Mouse (Mus musculus) hindbrain, embryonic 13.5 days (tissue): ENCODE results near the gene Tlx3. TPM values are rescaled to one million over a fixed set of nuclear protein-coding genes. Genes with fewer than 3 reads are reported as not detected.

ENCODE experiments used
- ATAC-seq: fragments of 200-750 bp; cut with Nextera tagmentation; 2 replicates; pipeline ENCODE4 v1.8.0; 2017; ENCODE audit warnings: moderate TSS enrichment; ENCODE audit not compliant: low FRiP score
- H3K27ac ChIP-seq: fragments of 300-500 bp; sonication (generic); 2 replicates; pipeline ENCODE4 v1.5.1; 2015; ENCODE audit warnings: inconsistent platforms, mild to moderate bottlenecking, moderate library complexity
- H3K27me3 ChIP-seq: fragments of 300-500 bp; sonication (generic); 2 replicates; pipeline ENCODE4 v1.6.1; 2015; ENCODE audit warnings: mild to moderate bottlenecking, inconsistent platforms
- H3K36me3 ChIP-seq: fragments of 300-500 bp; sonication (generic); 2 replicates; pipeline ENCODE4 v1.6.1; 2015; ENCODE audit warnings: mild to moderate bottlenecking, inconsistent platforms
- H3K4me1 ChIP-seq: fragments of 300-500 bp; sonication (generic); replicated peaks from 2 replicates; pipeline ENCODE4 v1.6.1; 2015; ENCODE audit warnings: inconsistent platforms
- H3K4me2 ChIP-seq: fragments of 300-500 bp; sonication (generic); 2 replicates; pipeline ENCODE4 v1.6.1; 2015; ENCODE audit warnings: inconsistent platforms, mild to moderate bottlenecking, moderate library complexity
- H3K4me3 ChIP-seq: fragments of 300-500 bp; sonication (generic); 2 replicates; pipeline ENCODE4 v1.5.1; 2015; ENCODE audit warnings: mild to moderate bottlenecking, inconsistent platforms
- H3K9ac ChIP-seq: fragments of 300-500 bp; sonication (generic); 2 replicates; pipeline ENCODE4 v1.6.1; 2015; ENCODE audit warnings: mild to moderate bottlenecking, inconsistent platforms
- H3K9me3 ChIP-seq: fragments of 300-500 bp; sonication (generic); 2 replicates; pipeline ENCODE4 v1.6.1; 2016; ENCODE audit warnings: inconsistent platforms
- WGBS: fragments of 180-500 bp; shearing (Covaris S2); methylation state at CpG from one replicate; pipeline ENCODE4 v1.1.7; 2015; 5-methylcytosine and 5-hydroxymethylcytosine counted together
- polyA plus RNA-seq: library from polyadenylated mRNA; unstranded; fragments of >200 nt; fragmentation: Nextera tagmentation; extraction: Ambion mirVana; gene quantifications from 2 replicates; pipeline ENCODE4 v1.2.1, GENCODE M21; 2015

Gene Tlx3
- polyA plus RNA-seq, 1 experiment from 2014 or later: 29.0 TPM

- ATAC-seq: no peak
- 2% methylated on average over 18 of the region's 18 CpGs for WGBS
- H3K4me3 ChIP-seq: peak overlapping the region; percentile 47
- peaks cover 37% of the 10 kb centered on the region for H3K4me1 ChIP-seq
- peak overlapping the region; percentile 52 for H3K4me2 ChIP-seq
- H3K27ac ChIP-seq: peak overlapping the region; percentile 83
- H3K27me3 ChIP-seq: peaks cover 90% of the 10 kb centered on the region
- H3K36me3 ChIP-seq: no peaks in the 10 kb centered on the region
- peak overlapping the region; percentile 64 for H3K9ac ChIP-seq
- H3K9me3 ChIP-seq: no peaks in the 10 kb centered on the region
Measured at GRCm38 (mm10) chr11:33204329-33204705, 928 bp upstream of the Tlx3 start.

- 2% methylated on average over 43 of the region's 47 CpGs for WGBS
- Histone ChIP-seq H3K27me3 (peaks cover 93% of the 10 kb centered on the region), H3K9ac (peak overlapping the region; percentile 74)
Measured at GRCm38 (mm10) chr11:33202972-33203371, 417 bp downstream of the Tlx3 start.

GRCm38 (mm10) chr11:33202296-33202695, 1.1 kb downstream of the Tlx3 start:
- Histone ChIP-seq H3K9ac (peak overlapping the region; percentile 74), H3K4me2 (peak overlapping the region; percentile 52), H3K9me3 (no peaks in the 10 kb centered on the region; the same call in 1 of the 2 replicates), H3K4me1 (peaks cover 40% of the 10 kb centered on the region), H3K27me3 (peaks cover 93% of the 10 kb centered on the region), H3K36me3 (no peaks in the 10 kb centered on the region), H3K27ac (peak overlapping the region; percentile 90), H3K4me3 (peak overlapping the region; percentile 47)
- WGBS: under 1% methylated on average over 37 of the region's 37 CpGs
- ATAC-seq: no peak

More at GRCm38 (mm10) chr11:33202972-33203371, 417 bp downstream of the Tlx3 start:
- H3K36me3 ChIP-seq: no peaks in the 10 kb centered on the region
- no peaks in the 10 kb centered on the region; the same call in 1 of the 2 replicates for H3K9me3 ChIP-seq
- peak overlapping the region; percentile 90 for H3K27ac ChIP-seq
- H3K4me1 ChIP-seq: peaks cover 38% of the 10 kb centered on the region
- peak overlapping the region; percentile 47 for H3K4me3 ChIP-seq
- ATAC-seq: no peak; the same call in none of the 2 replicates
- peak overlapping the region; percentile 52 for H3K4me2 ChIP-seq

- H3K4me2 ChIP-seq: peak overlapping the region; percentile 52
Measured at GRCm38 (mm10) chr11:33201626-33202010, 1.8 kb downstream of the Tlx3 start.

GRCm38 (mm10) chr11:33200764-33201625, 2.4 kb downstream of the Tlx3 start:
- Histone ChIP-seq H3K9ac (peak overlapping the region; percentile 74), H3K4me2 (peak overlapping the region; percentile 52), H3K9me3 (no peaks in the 10 kb centered on the region; the same call in 1 of the 2 replicates), H3K36me3 (no peaks in the 10 kb centered on the region), H3K27me3 (peaks cover 93% of the 10 kb centered on the region), H3K4me1 (peaks cover 53% of the 10 kb centered on the region), H3K4me3 (peak overlapping the region; percentile 47), H3K27ac (peak overlapping the region; percentile 90)
- under 1% methylated on average over 71 of the region's 76 CpGs for WGBS
- 0 out of 2 replicates have a peak, but pooled peaks have one; percentile 7 for ATAC-seq

More at GRCm38 (mm10) chr11:33201626-33202010, 1.8 kb downstream of the Tlx3 start:
- Histone ChIP-seq H3K27ac (peak overlapping the region; percentile 90), H3K4me3 (peak overlapping the region; percentile 47), H3K9ac (peak overlapping the region; percentile 74), H3K36me3 (no peaks in the 10 kb centered on the region), H3K9me3 (no peaks in the 10 kb centered on the region; the same call in 1 of the 2 replicates), H3K4me1 (peaks cover 47% of the 10 kb centered on the region), H3K27me3 (peaks cover 93% of the 10 kb centered on the region)
- 3% methylated on average over 19 of the region's 19 CpGs for WGBS
- no peak for ATAC-seq

GRCm38 (mm10) chr11:33199906-33200763, 3.3 kb downstream of the Tlx3 start:
- Histone ChIP-seq H3K4me2 (peak overlapping the region; percentile 52), H3K36me3 (no peaks in the 10 kb centered on the region), H3K9ac (peak overlapping the region; percentile 74), H3K9me3 (no peaks in the 10 kb centered on the region; the same call in 1 of the 2 replicates), H3K27ac (peak overlapping the region; percentile 90), H3K27me3 (peaks cover 93% of the 10 kb centered on the region), H3K4me3 (peak overlapping the region; percentile 47), H3K4me1 (peaks cover 59% of the 10 kb centered on the region)
- no peak for ATAC-seq
- WGBS: 1% methylated on average over 45 of the region's 45 CpGs

GRCm38 (mm10) chr11:33199117-33199514, 4.3 kb downstream of the Tlx3 start:
- Histone ChIP-seq H3K4me2 (peak overlapping the region; percentile 52), H3K27me3 (peaks cover 91% of the 10 kb centered on the region), H3K36me3 (no peaks in the 10 kb centered on the region), H3K9ac (peak overlapping the region; percentile 74), H3K9me3 (no peaks in the 10 kb centered on the region; the same call in 1 of the 2 replicates), H3K4me3 (peak overlapping the region; percentile 47), H3K27ac (peak overlapping the region; percentile 90), H3K4me1 (peaks cover 58% of the 10 kb centered on the region)
- WGBS: 2% methylated on average over 15 of the region's 15 CpGs
- ATAC-seq: no peak

- Histone ChIP-seq H3K27ac (peak overlapping the region; percentile 90), H3K4me2 (peak overlapping the region; percentile 52), H3K9me3 (no peaks in the 10 kb centered on the region; the same call in 1 of the 2 replicates), H3K4me1 (peaks cover 55% of the 10 kb centered on the region), H3K27me3 (peaks cover 96% of the 10 kb centered on the region), H3K9ac (peak overlapping the region; percentile 74), H3K4me3 (peak overlapping the region; percentile 47), H3K36me3 (no peaks in the 10 kb centered on the region)
- ATAC-seq: no peak
- 18% methylated on average over 22 of the region's 22 CpGs for WGBS
Measured at GRCm38 (mm10) chr11:33198351-33199116, 4.9 kb downstream of the Tlx3 start.

- Histone ChIP-seq H3K4me1 (peaks cover 50% of the 10 kb centered on the region), H3K27ac (peak overlapping the region; percentile 90), H3K4me2 (peak overlapping the region; percentile 52), H3K4me3 (peak overlapping the region; percentile 47), H3K36me3 (no peaks in the 10 kb centered on the region), H3K9me3 (no peaks in the 10 kb centered on the region; the same call in 1 of the 2 replicates), H3K27me3 (peaks cover 96% of the 10 kb centered on the region), H3K9ac (peak overlapping the region; percentile 74; the same call in 1 of the 2 replicates)
- WGBS: 16% methylated on average over 15 of the region's 15 CpGs
- ATAC-seq: no peak
Measured at GRCm38 (mm10) chr11:33197673-33198072, 5.7 kb downstream of the Tlx3 start.

- Histone ChIP-seq H3K27ac (peak overlapping the region; percentile 90), H3K4me3 (peak overlapping the region; percentile 47; the same call in 1 of the 2 replicates)
Measured at GRCm38 (mm10) chr11:33197133-33197514, 6.3 kb downstream of the Tlx3 start.

More at GRCm38 (mm10) chr11:33197133-33197514, 6.3 kb downstream of the Tlx3 start:
- H3K36me3 ChIP-seq: no peaks in the 10 kb centered on the region
- peak overlapping the region; percentile 52 for H3K4me2 ChIP-seq
- 23% methylated on average over 13 of the region's 13 CpGs for WGBS
- peak overlapping the region; percentile 74; the same call in 1 of the 2 replicates for H3K9ac ChIP-seq
- H3K4me1 ChIP-seq: peaks cover 47% of the 10 kb centered on the region
- no peaks in the 10 kb centered on the region; the same call in 1 of the 2 replicates for H3K9me3 ChIP-seq
- ATAC-seq: no peak
- H3K27me3 ChIP-seq: peaks cover 95% of the 10 kb centered on the region
